In the genomic region with DNA sequence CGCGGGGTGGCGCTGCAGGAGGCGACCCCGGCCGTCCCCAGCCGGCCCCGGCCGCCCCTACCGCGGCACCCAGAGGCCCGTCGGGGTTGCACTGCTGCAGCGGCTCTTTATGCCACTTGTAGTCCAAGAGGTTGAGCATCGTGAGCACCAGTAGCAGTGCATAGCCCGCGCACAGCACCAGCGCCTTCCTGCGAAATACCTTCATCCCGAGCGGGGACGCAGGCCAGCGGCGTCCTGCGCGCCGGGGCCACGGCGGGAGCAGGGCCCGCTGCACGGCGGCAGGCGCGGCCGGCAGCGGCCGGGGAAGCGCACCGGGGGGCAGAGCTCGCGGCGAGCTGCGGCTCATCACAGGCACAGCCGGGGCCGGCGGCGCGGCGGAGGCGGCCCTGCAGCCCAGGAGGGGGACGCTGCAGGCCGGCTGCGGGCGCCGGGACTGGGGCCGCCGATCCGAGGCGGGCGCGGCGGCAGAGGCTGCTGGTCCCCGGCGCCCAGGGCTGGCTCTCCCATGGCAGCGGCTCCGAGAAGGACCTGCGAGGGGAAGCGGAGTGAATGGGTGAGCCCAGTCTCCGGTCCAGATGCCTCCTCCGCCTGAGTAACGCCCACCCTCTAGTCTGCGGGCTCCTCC, we compare ENCODE assay signal across 8 mouse cellular contexts. TPM values are rescaled to one million over a fixed set of nuclear protein-coding genes. Genes with fewer than 3 reads are reported as not detected.
DNase-seq lines count a peak whose midpoint lies in the region; ATAC-seq and TF ChIP-seq lines count a peak whose summit lies in the region.

No protein-coding gene starts in this region.

- TF ChIP-seq EP300 in ES-Bruce4 (IDR thresholded peaks at IDR 0.05; ENCODE audit: insufficient read depth, low read depth, low read length), result no peak

- H3K4me2 ChIP-seq in kidney, embryonic 14.5 days (replicated peaks; ENCODE audit: low read depth, low read length), result peak overlapping the region; percentile 91
- peak overlapping the region; percentile 99 for H3K4me2 ChIP-seq in stomach, embryonic 15.5 days

- peak overlapping the region; percentile 88 for H3K9ac ChIP-seq in ES-Bruce4 (ENCODE audit: low read depth, poor library complexity, severe bottlenecking)
- peak overlapping the region; percentile 80 for H3K9ac ChIP-seq in kidney, embryonic 14.5 days (ENCODE audit: low read depth, low read length)
- peak overlapping the region; percentile 59 for H3K9ac ChIP-seq in stomach, embryonic 15.5 days

- peak; percentile 5 for ATAC-seq in granulocyte monocyte progenitor cell, adult 5-6 weeks (replicated peaks; ENCODE audit: poor library complexity, severe bottlenecking)
- peak; percentile 30 for ATAC-seq in kidney, embryonic 14.5 days (ENCODE audit: low FRiP score, low TSS enrichment)
- ATAC-seq in stomach, embryonic 15.5 days (ENCODE audit: insufficient read depth, low FRiP score, low read depth), result peak; percentile 33

- TF ChIP-seq CTCF in ES-Bruce4 (IDR thresholded peaks at IDR 0.05; ENCODE audit: low read depth, low read length), result no peak

- no peaks in the 10 kb centered on the region for H3K4me1 ChIP-seq in ES-Bruce4 (ENCODE audit: control insufficient read depth, insufficient read depth, low read length)
- H3K4me1 ChIP-seq in kidney, embryonic 14.5 days (ENCODE audit: control insufficient read depth, insufficient read depth, low read length), result peaks cover 14% of the 10 kb centered on the region
- peaks cover 22% of the 10 kb centered on the region for H3K4me1 ChIP-seq in stomach, embryonic 15.5 days

- H3K27ac ChIP-seq in ES-Bruce4 (ENCODE audit: insufficient read depth, low read length), result no peak overlapping the region
- H3K27ac ChIP-seq in kidney, embryonic 14.5 days (ENCODE audit: low read depth, low read length), result peak overlapping the region; percentile 87; the same call in 1 of the 2 replicates
- peak overlapping the region; percentile 83; the same call in 1 of the 2 replicates for H3K27ac ChIP-seq in stomach, embryonic 15.5 days

- peak overlapping the region; percentile 92 for H3K4me3 ChIP-seq in ES-Bruce4 (ENCODE audit: low read depth, low read length)
- peak overlapping the region; percentile 75 for H3K4me3 ChIP-seq in kidney, embryonic 14.5 days (ENCODE audit: low read length)
- peak overlapping the region; percentile 59 for H3K4me3 ChIP-seq in stomach, embryonic 15.5 days (replicated peaks)

- H3K36me3 ChIP-seq in ES-Bruce4 (ENCODE audit: control insufficient read depth, insufficient read depth, low read length, poor library complexity, severe bottlenecking), result no peaks in the 10 kb centered on the region
- no peaks in the 10 kb centered on the region for H3K36me3 ChIP-seq in kidney, embryonic 14.5 days (ENCODE audit: control insufficient read depth, insufficient read depth, low read length)
- H3K36me3 ChIP-seq in stomach, embryonic 15.5 days, result no peaks in the 10 kb centered on the region

- WGBS in kidney, embryonic 14.5 days, result under 1% methylated on average over 71 of the region's 72 CpGs
- under 1% methylated on average over 70 of the region's 72 CpGs for WGBS in stomach, embryonic 15.5 days

- H3K9me3 ChIP-seq in ES-Bruce4 (replicated peaks; ENCODE audit: control insufficient read depth, insufficient read depth, low read length, poor library complexity, severe bottlenecking), result no peaks in the 10 kb centered on the region
- H3K9me3 ChIP-seq in kidney, embryonic 14.5 days (ENCODE audit: control insufficient read depth, low read length), result no peaks in the 10 kb centered on the region
- H3K9me3 ChIP-seq in stomach, embryonic 15.5 days, result no peaks in the 10 kb centered on the region

- H3K27me3 ChIP-seq in ES-Bruce4 (ENCODE audit: control insufficient read depth, insufficient read depth, low read length, poor library complexity, severe bottlenecking), result peaks cover 11% of the 10 kb centered on the region
- H3K27me3 ChIP-seq in kidney, embryonic 14.5 days (ENCODE audit: control insufficient read depth, insufficient read depth, low read length), result peaks cover 8% of the 10 kb centered on the region; the same call in 1 of the 2 replicates
- peaks cover 19% of the 10 kb centered on the region; the same call in 1 of the 2 replicates for H3K27me3 ChIP-seq in stomach, embryonic 15.5 days (replicated peaks)

- no peak for TF ChIP-seq POLR2A in ES-Bruce4 (IDR thresholded peaks at IDR 0.05; ENCODE audit: insufficient read depth, low read length)

- DNase-seq in cerebellum, adult 11 months, result peak; percentile 6
- DNase-seq in cerebellum, adult 11-12 months, result no peak
- peak; percentile 68 for DNase-seq in embryo, embryonic 10 days (ENCODE audit: low spot score)
- DNase-seq in lung, postnatal 14 days, result peak; percentile 15

RNA-seq across cellular contexts. Expression of a gene that starts 0.5 kb away (rescaled TPM):
- 0.46 and 0.48 TPM in 2 replicates for polyA plus RNA-seq in ES-Bruce4 (2011; ENCODE audit: insufficient read depth, insufficient read length, low read depth, missing spikeins)
- not detected in 2 replicates for total RNA-seq in granulocyte monocyte progenitor cell, adult 5-6 weeks (2014; fragmentation: Nextera tagmentation)
- not detected in 2 replicates for total RNA-seq in granulocyte monocyte progenitor cell, adult 5-6 weeks (2017)
- polyA plus RNA-seq in kidney, embryonic 14.5 days (2014; fragmentation: Nextera tagmentation; extraction: Ambion mirVana), result 9.8 and 10.5 TPM in 2 replicates
- 8.4 and 10.6 TPM in 2 replicates for polyA plus RNA-seq in stomach, embryonic 15.5 days (2015; fragmentation: Nextera tagmentation; extraction: Ambion mirVana)
